Mouse (Mus musculus) heart, postnatal 36 days (tissue): ENCODE results near the gene Adm. TPM values are rescaled to one million over a fixed set of nuclear protein-coding genes. Genes with fewer than 3 reads are reported as not detected.

Source experiments
- DNase-seq, 2 experiments: peaks; one replicate each; pipeline ENCODE4 v3.0.0; 2021 to 2022
- intact Hi-C: fragments of 180-260 bp; cut with DNase I; formaldehyde crosslinking; loops from one replicate; pipeline ENCODE4 v1.15.1; 2025
- total RNA-seq, 2 experiments: library from RNA; stranded (reverse); gene quantifications; 2 replicates each; pipeline ENCODE4 v1.2.3; 2021

Gene Adm
- total RNA-seq, 2 experiments from 2014 or later: 8.3 to 10.2 TPM

DNA sequence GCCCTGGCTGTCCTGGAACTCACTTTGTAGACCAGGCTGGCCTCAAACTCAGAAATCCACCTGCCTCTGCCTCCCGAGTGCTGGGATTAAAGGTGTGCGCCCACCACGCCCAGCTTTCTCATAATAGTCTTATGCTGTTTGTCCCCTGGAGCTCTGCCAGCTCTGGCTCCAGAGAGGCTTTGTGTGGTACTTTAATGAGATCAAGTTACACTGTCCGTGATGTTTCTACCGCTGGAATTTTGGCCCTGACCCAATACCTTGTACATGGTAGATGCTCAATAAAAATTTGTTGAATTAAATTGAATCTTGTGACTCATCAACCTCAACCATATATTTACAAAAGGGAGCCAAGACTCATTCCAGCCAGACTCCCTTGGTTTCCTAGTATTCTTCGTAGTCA, 23.6 kb downstream of the Adm start:
- intact Hi-C loops: no loop called here

DNA sequence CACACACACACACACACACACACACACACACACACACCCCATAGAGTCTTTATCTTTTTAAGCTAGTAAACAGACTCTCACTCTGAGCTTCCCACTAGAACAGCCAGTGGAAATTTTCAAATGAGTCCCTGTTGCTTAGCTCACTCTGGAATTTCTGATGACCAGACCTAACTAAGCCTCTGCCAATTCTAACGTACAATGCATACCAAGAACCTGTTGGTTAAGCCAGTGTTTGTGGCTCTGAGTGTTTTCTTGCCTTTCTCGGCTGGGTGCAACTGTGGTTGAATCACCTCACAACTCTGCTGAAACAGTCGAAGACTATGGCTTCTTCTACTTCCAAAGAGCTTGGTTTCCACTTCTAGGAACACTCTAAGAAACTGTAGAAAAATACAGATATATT, 27.8 kb downstream of the Adm start:
- no peak for DNase-seq
- intact Hi-C loops: no loop called here

More for the DNA sequence above, 23.6 kb downstream of the Adm start:
- no peak for DNase-seq

DNA sequence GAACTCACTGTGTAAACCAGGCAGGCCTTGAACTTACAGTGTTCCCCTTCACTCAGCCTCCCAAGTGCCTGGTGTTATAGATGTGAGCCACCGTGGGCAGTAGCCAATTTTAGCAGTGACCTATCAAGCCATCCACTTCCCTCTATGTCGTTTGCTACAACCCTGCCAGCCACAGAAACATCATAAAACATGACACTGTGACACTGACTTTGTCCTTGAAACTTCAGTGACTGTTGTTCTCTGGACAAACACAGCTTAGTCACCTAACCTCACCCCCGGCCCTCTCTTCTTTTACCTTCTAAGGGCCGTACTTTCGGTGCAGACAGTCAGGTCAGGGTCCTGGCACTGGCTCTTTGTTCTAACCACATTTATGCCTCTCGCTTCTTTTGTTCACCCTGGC, 28.5 kb downstream of the Adm start:
- intact Hi-C loops: no loop called here
- no peak for DNase-seq

DNA sequence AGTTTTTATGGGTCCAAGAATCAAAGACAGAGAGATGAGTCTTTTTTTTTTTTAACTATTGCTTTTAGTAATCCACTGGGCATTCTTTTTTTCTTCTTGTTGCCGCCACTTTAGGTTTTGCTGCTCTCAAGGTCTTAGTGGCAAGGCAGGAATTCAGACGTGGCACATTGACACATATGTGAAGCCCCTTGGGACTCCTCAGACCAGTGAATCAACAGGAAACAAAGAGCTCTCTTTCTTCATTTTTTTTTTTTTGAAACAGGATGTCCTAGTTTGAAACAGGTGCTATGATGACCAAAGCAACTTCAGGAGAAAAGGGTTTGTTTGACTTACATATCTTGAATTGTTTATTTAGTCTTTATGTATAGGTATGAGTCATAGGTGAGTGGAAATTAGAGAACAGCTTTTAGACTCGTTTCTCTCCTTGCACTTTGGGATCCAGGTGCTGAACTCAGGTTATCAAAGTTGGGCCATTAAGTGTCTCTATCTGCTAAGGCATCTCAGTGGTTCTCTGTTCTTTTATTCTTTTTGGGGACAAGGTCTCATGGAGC, 31.0 kb downstream of the Adm start:
- intact Hi-C loops: no loop called here
- no peak for DNase-seq

DNA sequence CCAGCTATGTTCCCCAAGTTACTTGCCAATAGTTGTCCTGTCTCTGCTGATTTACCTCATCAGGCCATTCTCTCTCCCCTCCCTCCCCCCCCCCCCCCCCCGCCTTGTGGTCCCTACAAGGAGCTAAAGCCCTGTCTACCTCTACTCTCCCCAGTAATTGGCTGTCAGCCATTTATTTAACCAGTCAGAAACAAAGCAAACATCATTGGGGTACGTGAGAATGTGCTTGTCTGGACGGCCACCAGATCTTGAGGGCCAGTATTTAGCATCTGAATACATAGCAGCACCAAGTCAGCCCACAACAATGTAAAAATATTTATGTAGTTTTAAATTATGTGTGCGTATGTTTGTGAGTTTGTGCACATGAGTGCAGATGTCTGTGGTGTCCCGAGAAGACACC, 39.1 kb downstream of the Adm start:
- intact Hi-C loops: loop anchor here (5.0 kb wide), 1 partner anchor 36 kb away; no protein-coding TSS in a partner anchor
- DNase-seq: no peak

DNA sequence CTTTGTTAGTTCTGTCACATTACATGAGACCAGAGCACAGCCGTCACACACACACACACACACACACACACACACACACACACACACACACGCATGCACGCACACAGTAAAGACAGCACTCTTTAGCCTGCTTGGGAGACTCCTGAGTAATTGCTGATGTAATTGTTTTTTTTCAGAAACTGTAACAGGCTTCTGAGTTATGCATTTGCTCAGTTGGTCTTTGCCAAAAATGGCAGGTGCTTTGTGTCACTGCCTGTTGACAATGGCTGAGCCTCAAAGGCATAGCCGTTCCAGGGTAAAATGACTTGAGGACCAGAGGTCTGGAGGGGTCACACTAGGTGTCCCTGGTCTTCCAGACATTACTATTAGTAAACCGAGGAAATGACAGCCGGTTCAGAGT, 40.8 kb downstream of the Adm start:
- peak; percentile 64 to 67 for DNase-seq
- intact Hi-C loops: loop anchor here (2.0 to 5.0 kb wide), 2 partner anchors 21 to 34 kb away; no protein-coding TSS in a partner anchor

DNA sequence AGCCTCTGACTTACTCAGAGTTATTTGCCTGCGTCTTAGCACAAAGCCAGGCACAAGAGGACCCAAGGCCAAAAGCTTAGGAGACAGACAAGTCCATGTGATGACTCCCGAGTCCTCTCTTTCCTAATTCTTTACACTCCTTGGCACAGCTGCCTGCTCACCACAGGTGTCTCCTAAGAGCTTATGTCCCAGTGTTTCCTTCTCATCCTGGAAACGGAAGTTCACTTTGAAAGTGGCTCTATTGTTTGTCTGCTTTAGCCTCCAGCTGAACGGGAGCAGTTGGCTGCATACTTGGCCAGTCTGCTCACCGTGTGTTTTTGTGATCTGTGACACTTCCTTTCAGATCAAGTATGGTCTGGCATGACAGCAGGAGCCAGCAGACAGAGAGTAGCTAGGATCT, 41.3 kb downstream of the Adm start:
- peak in 1 of 2 experiments; percentile 24 for DNase-seq
- intact Hi-C loops: loop anchor here (2.0 to 5.0 kb wide), 2 partner anchors 20 to 34 kb away; no protein-coding TSS in a partner anchor

DNA sequence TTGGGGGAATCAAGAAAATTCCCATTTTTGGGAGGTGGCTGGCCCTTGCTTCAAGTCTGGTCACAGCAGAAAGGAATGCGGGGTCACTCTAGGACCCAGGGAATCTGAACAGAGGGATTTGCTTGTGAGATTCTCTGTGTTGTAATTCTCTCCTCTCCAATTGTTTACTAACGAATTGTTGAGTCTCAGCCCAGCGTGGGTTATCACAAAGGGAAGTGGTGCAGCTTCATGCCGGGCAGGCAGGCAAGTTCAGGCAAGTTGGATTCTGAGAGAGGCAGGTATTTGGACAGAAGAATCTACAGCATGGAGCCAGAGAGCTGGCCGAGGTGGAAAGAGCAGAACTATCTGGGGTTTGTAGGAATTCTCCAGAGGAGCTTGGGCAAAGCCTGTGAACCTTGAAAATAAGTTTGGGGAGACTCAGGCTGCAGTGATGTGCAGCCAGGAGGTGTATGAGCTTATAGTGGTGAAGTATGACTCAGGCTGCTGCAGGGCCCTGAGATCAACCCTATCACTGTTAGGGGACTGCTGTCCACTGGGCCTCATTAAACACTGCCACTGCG, 43.7 kb downstream of the Adm start:
- no peak for DNase-seq
- intact Hi-C loops: no loop called here

Other genes starting within 250 kb of the Adm start
- gene Sbf2, start 12.7 kb upstream of the Adm start, total RNA-seq: 10 to 100 TPM; 52.6 to 54.1 TPM
- gene Ampd3, start 140.5 kb downstream of the Adm start, total RNA-seq: 10 to 100 TPM; 31.5 to 45.8 TPM
- 10 to 100 TPM; 36.5 to 38.1 TPM for gene Rnf141, start 216.8 kb downstream of the Adm start, total RNA-seq
- gene Lyve1, start 235.6 kb downstream of the Adm start, total RNA-seq: 10 to 100 TPM; 14.1 to 28.1 TPM